Mouse (Mus musculus): Measurements from ENCODE around the gene Hdac4. TPM values are rescaled to one million over a fixed set of nuclear protein-coding genes. Genes with fewer than 3 reads are reported as not detected.

The Hdac4 gene
- polyA plus RNA-seq, 1 experiment from 2014 or later = 20.3 TPM

DNA sequence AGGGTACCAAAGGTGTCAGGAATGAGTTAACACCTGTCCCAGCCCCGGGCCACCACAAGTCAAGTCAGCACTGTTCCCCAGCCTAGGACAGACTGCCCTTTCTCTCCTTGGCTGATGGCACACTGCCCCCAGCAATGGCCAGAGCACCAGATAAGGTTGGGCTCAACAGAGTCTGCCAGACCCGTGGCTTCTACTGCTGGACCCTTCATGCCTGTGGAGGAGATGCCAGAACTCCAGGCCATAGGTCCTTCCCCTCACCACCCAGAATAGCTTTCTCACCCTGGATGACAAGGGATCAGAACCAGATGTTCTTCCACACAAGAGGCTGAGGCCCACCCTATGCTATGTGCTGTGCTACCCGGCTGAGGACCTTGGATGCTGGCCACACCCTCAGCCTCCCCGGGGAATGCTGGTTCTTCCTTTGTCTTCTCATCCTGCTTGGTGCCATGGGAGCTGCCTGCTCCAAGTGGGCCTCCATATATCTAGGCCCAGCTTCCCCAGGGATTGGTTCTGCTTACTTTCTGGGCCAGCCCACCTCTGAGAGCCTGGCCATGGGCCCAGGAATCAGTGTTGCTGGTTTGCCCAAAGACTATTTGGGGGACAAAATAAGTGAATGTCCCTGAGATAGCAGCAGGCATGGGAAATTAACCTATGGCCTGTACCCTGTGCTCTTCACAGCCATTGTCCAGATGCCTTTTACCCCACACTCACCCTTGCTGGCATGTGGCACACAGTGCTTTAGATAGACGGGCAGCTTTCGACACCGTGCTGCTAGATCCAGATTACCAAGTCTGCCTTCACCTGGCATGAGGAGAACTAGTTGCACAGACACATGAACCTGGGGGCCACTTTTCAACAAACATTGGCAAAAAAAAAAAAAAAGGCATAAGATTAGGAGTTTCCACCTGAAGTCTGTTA, 273.0 kb downstream of the Hdac4 start:
- WGBS = 76% methylated on average over 7 of the region's 7 CpGs

GRCm38 (mm10) chr1:91921702-91922101, 273.8 kb downstream of the Hdac4 start:
- H3K9me3 ChIP-seq (ENCODE audit: control insufficient read depth, low read depth, low read length) = no peaks in the 10 kb centered on the region
- H3K36me3 ChIP-seq (ENCODE audit: control insufficient read depth, insufficient read depth, low read length) = no peaks in the 10 kb centered on the region
- H3K9ac ChIP-seq (replicated peaks; ENCODE audit: low read depth, low read length) = no peak overlapping the region
- H3K27me3 ChIP-seq (ENCODE audit: control insufficient read depth, insufficient read depth, low read length) = no peaks in the 10 kb centered on the region
- H3K4me2 ChIP-seq (replicated peaks; ENCODE audit: low read depth, low read length) = no peak overlapping the region
- ATAC-seq (ENCODE audit: insufficient number of reproducible peaks, insufficient read depth, low FRiP score, low read depth) = no peak
- H3K4me1 ChIP-seq (ENCODE audit: control insufficient read depth, insufficient read depth, low read length) = no peaks in the 10 kb centered on the region
- H3K4me3 ChIP-seq (ENCODE audit: low read depth, low read length) = no peak overlapping the region
- no peak overlapping the region for H3K27ac ChIP-seq (ENCODE audit: low read length)
- WGBS = 90% methylated on average over 4 of the region's 4 CpGs

More for the DNA sequence above, 273.0 kb downstream of the Hdac4 start:
- no peaks in the 10 kb centered on the region for H3K4me1 ChIP-seq (ENCODE audit: control insufficient read depth, insufficient read depth, low read length)
- no peak overlapping the region for H3K27ac ChIP-seq (ENCODE audit: low read length)
- no peak overlapping the region for H3K9ac ChIP-seq (replicated peaks; ENCODE audit: low read depth, low read length)
- no peak for ATAC-seq (ENCODE audit: insufficient number of reproducible peaks, insufficient read depth, low FRiP score, low read depth)
- no peaks in the 10 kb centered on the region for H3K36me3 ChIP-seq (ENCODE audit: control insufficient read depth, insufficient read depth, low read length)
- H3K4me3 ChIP-seq (ENCODE audit: low read depth, low read length) = no peak overlapping the region
- no peaks in the 10 kb centered on the region for H3K27me3 ChIP-seq (ENCODE audit: control insufficient read depth, insufficient read depth, low read length)
- no peak overlapping the region for H3K4me2 ChIP-seq (replicated peaks; ENCODE audit: low read depth, low read length)
- H3K9me3 ChIP-seq (ENCODE audit: control insufficient read depth, low read depth, low read length) = no peaks in the 10 kb centered on the region

GRCm38 (mm10) chr1:91921279-91921678, 274.2 kb downstream of the Hdac4 start:
- H3K4me2 ChIP-seq (replicated peaks; ENCODE audit: low read depth, low read length) = no peak overlapping the region
- WGBS = 56% methylated on average over 5 of the region's 5 CpGs
- ATAC-seq (ENCODE audit: insufficient number of reproducible peaks, insufficient read depth, low FRiP score, low read depth) = no peak
- no peaks in the 10 kb centered on the region for H3K27me3 ChIP-seq (ENCODE audit: control insufficient read depth, insufficient read depth, low read length)
- H3K9me3 ChIP-seq (ENCODE audit: control insufficient read depth, low read depth, low read length) = no peaks in the 10 kb centered on the region
- no peak overlapping the region for H3K27ac ChIP-seq (ENCODE audit: low read length)
- H3K36me3 ChIP-seq (ENCODE audit: control insufficient read depth, insufficient read depth, low read length) = no peaks in the 10 kb centered on the region
- H3K4me1 ChIP-seq (ENCODE audit: control insufficient read depth, insufficient read depth, low read length) = no peaks in the 10 kb centered on the region
- H3K9ac ChIP-seq (replicated peaks; ENCODE audit: low read depth, low read length) = no peak overlapping the region
- no peak overlapping the region for H3K4me3 ChIP-seq (ENCODE audit: low read depth, low read length)

- no peak for ATAC-seq (ENCODE audit: insufficient number of reproducible peaks, insufficient read depth, low FRiP score, low read depth)
- Histone ChIP-seq H3K9ac (replicated peaks; ENCODE audit: low read depth, low read length) (no peak overlapping the region), H3K4me2 (replicated peaks; ENCODE audit: low read depth, low read length) (no peak overlapping the region), H3K4me1 (ENCODE audit: control insufficient read depth, insufficient read depth, low read length) (peaks cover under 1% of the 10 kb centered on the region; the same call in 1 of the 2 replicates), H3K27ac (ENCODE audit: low read length) (no peak overlapping the region), H3K9me3 (ENCODE audit: control insufficient read depth, low read depth, low read length) (no peaks in the 10 kb centered on the region), H3K27me3 (ENCODE audit: control insufficient read depth, insufficient read depth, low read length) (no peaks in the 10 kb centered on the region), H3K4me3 (ENCODE audit: low read depth, low read length) (no peak overlapping the region), H3K36me3 (ENCODE audit: control insufficient read depth, insufficient read depth, low read length) (no peaks in the 10 kb centered on the region)
- WGBS = 27% methylated on average over 7 of the region's 7 CpGs
Observed at GRCm38 (mm10) chr1:91920038-91920589, 275.4 kb downstream of the Hdac4 start.

DNA sequence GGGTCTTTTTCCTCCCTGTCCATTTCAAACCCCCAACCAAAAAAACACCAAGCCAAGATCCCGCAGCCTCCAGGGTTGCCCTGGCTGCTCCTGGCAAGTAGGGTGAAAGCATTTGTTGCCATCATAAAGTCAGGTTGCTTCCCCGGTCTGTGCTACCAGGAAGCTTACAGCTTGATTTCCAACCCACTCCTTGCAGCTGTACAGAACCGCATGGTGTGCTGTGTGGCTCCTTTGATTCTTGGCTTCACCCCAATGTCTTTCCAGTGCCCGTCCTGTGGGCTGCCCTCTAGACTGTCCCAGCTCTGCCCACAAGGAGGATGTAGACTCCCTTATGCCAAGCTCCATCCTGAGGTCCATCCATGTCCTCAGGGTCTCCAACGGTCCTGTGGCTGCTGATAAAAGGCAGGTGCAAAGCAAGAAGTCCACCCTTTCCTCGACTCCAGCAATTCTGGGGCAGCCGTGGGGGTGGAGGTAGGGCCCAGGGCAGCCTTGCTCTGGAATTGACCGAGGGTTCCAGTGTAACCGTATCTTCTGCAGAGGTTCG, 277.2 kb downstream of the Hdac4 start:
- no peaks in the 10 kb centered on the region for H3K9me3 ChIP-seq (ENCODE audit: control insufficient read depth, low read depth, low read length)
- WGBS = 88% methylated on average over 10 of the region's 10 CpGs
- no peaks in the 10 kb centered on the region for H3K27me3 ChIP-seq (ENCODE audit: control insufficient read depth, insufficient read depth, low read length)
- no peaks in the 10 kb centered on the region for H3K36me3 ChIP-seq (ENCODE audit: control insufficient read depth, insufficient read depth, low read length)
- H3K4me3 ChIP-seq (ENCODE audit: low read depth, low read length) = no peak overlapping the region
- no peak overlapping the region for H3K4me2 ChIP-seq (replicated peaks; ENCODE audit: low read depth, low read length)
- no peak overlapping the region for H3K9ac ChIP-seq (replicated peaks; ENCODE audit: low read depth, low read length)
- no peak overlapping the region for H3K27ac ChIP-seq (ENCODE audit: low read length)
- H3K4me1 ChIP-seq (ENCODE audit: control insufficient read depth, insufficient read depth, low read length) = peaks cover 9% of the 10 kb centered on the region
- no peak for ATAC-seq (ENCODE audit: insufficient number of reproducible peaks, insufficient read depth, low FRiP score, low read depth)

DNA sequence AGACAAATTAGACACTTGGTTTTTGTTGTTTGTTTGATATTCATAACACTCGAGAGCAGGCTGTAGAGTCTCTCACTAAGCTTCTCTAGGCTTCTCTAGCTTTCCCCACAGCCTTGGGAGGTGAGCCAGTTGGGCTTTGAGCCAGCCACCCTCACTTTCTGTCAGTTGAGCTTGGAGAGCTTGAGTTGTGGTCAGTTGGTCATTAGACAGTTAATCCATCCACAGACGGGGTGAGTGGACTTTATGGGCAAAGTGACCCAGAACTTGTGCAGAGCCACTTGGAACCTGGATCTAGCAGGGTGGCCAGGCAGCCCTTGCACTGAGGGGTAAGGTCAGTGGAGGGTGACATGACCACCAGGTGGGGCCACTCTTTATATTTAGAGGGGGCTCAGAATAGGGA, 277.9 kb downstream of the Hdac4 start:
- no peak overlapping the region for H3K27ac ChIP-seq (ENCODE audit: low read length)
- no peaks in the 10 kb centered on the region for H3K9me3 ChIP-seq (ENCODE audit: control insufficient read depth, low read depth, low read length)
- 41% methylated on average over 2 of the region's 2 CpGs for WGBS
- peaks cover 15% of the 10 kb centered on the region for H3K4me1 ChIP-seq (ENCODE audit: control insufficient read depth, insufficient read depth, low read length)
- H3K9ac ChIP-seq (replicated peaks; ENCODE audit: low read depth, low read length) = no peak overlapping the region
- ATAC-seq (ENCODE audit: insufficient number of reproducible peaks, insufficient read depth, low FRiP score, low read depth) = no peak
- no peaks in the 10 kb centered on the region for H3K36me3 ChIP-seq (ENCODE audit: control insufficient read depth, insufficient read depth, low read length)
- no peaks in the 10 kb centered on the region for H3K27me3 ChIP-seq (ENCODE audit: control insufficient read depth, insufficient read depth, low read length)
- no peak overlapping the region for H3K4me2 ChIP-seq (replicated peaks; ENCODE audit: low read depth, low read length)
- no peak overlapping the region for H3K4me3 ChIP-seq (ENCODE audit: low read depth, low read length)

GRCm38 (mm10) chr1:91915961-91916360, 279.5 kb downstream of the Hdac4 start:
- H3K4me2 ChIP-seq (replicated peaks; ENCODE audit: low read depth, low read length) = no peak overlapping the region
- H3K27ac ChIP-seq (ENCODE audit: low read length) = no peak overlapping the region
- no peak for ATAC-seq (ENCODE audit: insufficient number of reproducible peaks, insufficient read depth, low FRiP score, low read depth)
- H3K4me3 ChIP-seq (ENCODE audit: low read depth, low read length) = no peak overlapping the region
- 74% methylated on average over 5 of the region's 5 CpGs for WGBS
- no peaks in the 10 kb centered on the region for H3K36me3 ChIP-seq (ENCODE audit: control insufficient read depth, insufficient read depth, low read length)
- no peaks in the 10 kb centered on the region for H3K9me3 ChIP-seq (ENCODE audit: control insufficient read depth, low read depth, low read length)
- no peaks in the 10 kb centered on the region for H3K27me3 ChIP-seq (ENCODE audit: control insufficient read depth, insufficient read depth, low read length)
- H3K9ac ChIP-seq (replicated peaks; ENCODE audit: low read depth, low read length) = no peak overlapping the region
- H3K4me1 ChIP-seq (ENCODE audit: control insufficient read depth, insufficient read depth, low read length) = peaks cover 23% of the 10 kb centered on the region

DNA sequence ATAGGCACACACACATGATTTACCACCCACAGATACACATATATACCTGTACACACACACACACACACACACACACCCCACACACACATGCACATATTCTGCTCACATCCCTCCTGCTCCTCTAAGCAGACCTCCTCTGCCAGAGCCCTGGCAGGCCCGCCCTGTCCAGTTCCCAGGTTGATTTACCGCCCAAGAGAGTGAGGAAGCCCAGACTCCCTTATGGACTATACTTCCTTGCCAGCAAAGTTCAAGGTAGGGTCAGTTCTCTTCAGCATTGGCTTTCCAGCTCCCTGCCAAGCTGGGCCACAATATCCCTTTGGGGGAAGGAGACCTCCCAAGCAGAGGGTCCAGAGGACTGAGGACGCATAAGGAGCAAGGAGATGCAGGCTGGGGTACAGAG, 280.9 kb downstream of the Hdac4 start:
- H3K4me1 ChIP-seq (ENCODE audit: control insufficient read depth, insufficient read depth, low read length) = peaks cover 23% of the 10 kb centered on the region
- no peaks in the 10 kb centered on the region for H3K27me3 ChIP-seq (ENCODE audit: control insufficient read depth, insufficient read depth, low read length)
- no peak overlapping the region for H3K4me3 ChIP-seq (ENCODE audit: low read depth, low read length)
- H3K9me3 ChIP-seq (ENCODE audit: control insufficient read depth, low read depth, low read length) = no peaks in the 10 kb centered on the region
- H3K36me3 ChIP-seq (ENCODE audit: control insufficient read depth, insufficient read depth, low read length) = no peaks in the 10 kb centered on the region
- peak overlapping the region; percentile 1; the same call in 1 of the 2 replicates for H3K27ac ChIP-seq (ENCODE audit: low read length)
- 0 out of 2 replicates have a peak, but pooled peaks have one; percentile 14 for ATAC-seq (ENCODE audit: insufficient number of reproducible peaks, insufficient read depth, low FRiP score, low read depth)
- no peak overlapping the region for H3K9ac ChIP-seq (replicated peaks; ENCODE audit: low read depth, low read length)
- 39% methylated on average over 3 of the region's 3 CpGs for WGBS
- H3K4me2 ChIP-seq (replicated peaks; ENCODE audit: low read depth, low read length) = no peak overlapping the region

All from stomach, embryonic 14.5 days (tissue).